In genomic region chrX:7919601-7920383, GRCm38 (mm10) we compare ENCODE assay signal across 9 mouse cellular contexts. TPM values are rescaled to one million over a fixed set of nuclear protein-coding genes. Genes with fewer than 3 reads are reported as not detected.
A peak's percentile ranks its signal among the peaks of the same experiment; 100 is the strongest.
DNase-seq lines count a peak whose midpoint lies in the region; ATAC-seq and TF ChIP-seq lines count a peak whose summit lies in the region.
"Had no signal": no experiment of that assay in that cellular context is flagged by ENCODE, and none has a peak within 500 bp of the region (broad histone marks: within the 10 kb centered on the region; RNA-seq: fewer than 3 reads in every experiment).

Gene Pcsk1n, plus strand, starts transcription at chrX:7919822.

- peaks cover 8% of the 10 kb centered on the region for H3K36me3 ChIP-seq in ES-E14 (ENCODE audit: control insufficient read depth, insufficient read depth, low read length, poor library complexity, severe bottlenecking)
- H3K36me3 ChIP-seq in embryonic facial prominence, embryonic 13.5 days = no peaks in the 10 kb centered on the region
- H3K36me3 ChIP-seq in midbrain, embryonic 12.5 days = no peaks in the 10 kb centered on the region
- H3K36me3 ChIP-seq in stomach, postnatal 0 days (ENCODE audit: control insufficient read depth, insufficient read depth, low read length) = no peaks in the 10 kb centered on the region

- peak within 1 kb of the TSS; percentile 52 for H3K9ac ChIP-seq in ES-E14 (ENCODE audit: insufficient read depth, low read depth, low read length, poor library complexity, severe bottlenecking)
- H3K9ac ChIP-seq in embryonic facial prominence, embryonic 13.5 days = no peak within 1 kb of the TSS
- peak within 1 kb of the TSS; percentile 56 for H3K9ac ChIP-seq in midbrain, embryonic 12.5 days (replicated peaks)
- H3K9ac ChIP-seq in stomach, postnatal 0 days (ENCODE audit: low read length) = no peak within 1 kb of the TSS

- no peak for TF ChIP-seq EP300 in stomach, postnatal 0 days (optimal IDR thresholded peaks at IDR 0.05)

- H3K4me2 ChIP-seq in embryonic facial prominence, embryonic 13.5 days = peak within 1 kb of the TSS; percentile 54
- H3K4me2 ChIP-seq in midbrain, embryonic 12.5 days (replicated peaks) = peak within 1 kb of the TSS; percentile 57
- H3K4me2 ChIP-seq in stomach, postnatal 0 days (replicated peaks; ENCODE audit: low read depth) = no peak within 1 kb of the TSS

- no peaks in the 10 kb centered on the region for H3K9me3 ChIP-seq in ES-E14 (ENCODE audit: control insufficient read depth, insufficient read depth, low read depth, low read length)
- H3K9me3 ChIP-seq in embryonic facial prominence, embryonic 13.5 days = no peaks in the 10 kb centered on the region
- H3K9me3 ChIP-seq in midbrain, embryonic 12.5 days = no peaks in the 10 kb centered on the region
- H3K9me3 ChIP-seq in stomach, postnatal 0 days (ENCODE audit: control insufficient read depth, low read length) = no peaks in the 10 kb centered on the region

- no peak for DNase-seq in ES-E14 (ENCODE audit: low read depth, low spot score)
- DNase-seq in adrenal gland, postnatal 14 days = peak; percentile 53
- DNase-seq in layer of hippocampus, adult 11-12 months (ENCODE audit: low spot score) = peak; percentile 41
- DNase-seq in stomach, postnatal 0 days (ENCODE audit: low spot score) = no peak
- no peak for DNase-seq in gastrocnemius, adult 8-10 months (ENCODE audit: low spot score in 2 of 2)
- no peak for DNase-seq in heart, adult 8-10 months (ENCODE audit: low spot score)

- no peak for TF ChIP-seq CTCF in stomach, postnatal 0 days (IDR thresholded peaks at IDR 0.05; ENCODE audit: low read depth)

- H3K4me1 ChIP-seq in ES-E14 (ENCODE audit: control insufficient read depth in 2 of 2, insufficient read depth in 2 of 2, low read length in 2 of 2, poor library complexity in 1 of 2) = peaks cover 7 to 8% of the 10 kb centered on the region in 2 experiments; a peak in 3 of 4 replicates
- no peaks in the 10 kb centered on the region; the same call in 1 of the 2 replicates for H3K4me1 ChIP-seq in embryonic facial prominence, embryonic 13.5 days
- H3K4me1 ChIP-seq in midbrain, embryonic 12.5 days = 0 out of 2 replicates have a peak, but pooled peaks cover 2% of the 10 kb centered on the region
- no peaks in the 10 kb centered on the region for H3K4me1 ChIP-seq in stomach, postnatal 0 days (replicated peaks; ENCODE audit: control insufficient read depth, insufficient read depth)

- in situ Hi-C loops in ES-E14 (cut with MboI; ENCODE audit: low sequenced_read_pairs in 2 of 2, unreplicated experiment in 2 of 2) = loop anchor here (5.0 to 10.0 kb wide), 2 partner anchors 93 to 95 kb away; partner anchors contain the start of gene Glod5 (in 1 of the 2)

- WGBS in embryonic facial prominence, embryonic 13.5 days = 17% methylated on average over 40 of the region's 40 CpGs
- WGBS in midbrain, embryonic 12.5 days = 18% methylated on average over 39 of the region's 40 CpGs
- 17% methylated on average over 31 of the region's 40 CpGs for WGBS in stomach, postnatal 0 days

- no peak for ATAC-seq in embryonic facial prominence, embryonic 13.5 days (ENCODE audit: insufficient number of reproducible peaks, insufficient read depth, low FRiP score, low TSS enrichment, low read depth)
- peak; percentile 90 for ATAC-seq in midbrain, embryonic 12.5 days (ENCODE audit: low FRiP score, low read depth)
- ATAC-seq in stomach, postnatal 0 days (ENCODE audit: low FRiP score, low TSS enrichment) = no peak

- peaks cover 61% of the 10 kb centered on the region for H3K27me3 ChIP-seq in embryonic facial prominence, embryonic 13.5 days
- H3K27me3 ChIP-seq in midbrain, embryonic 12.5 days = peaks cover 29% of the 10 kb centered on the region
- H3K27me3 ChIP-seq in stomach, postnatal 0 days (ENCODE audit: control insufficient read depth, insufficient read depth, low read length) = no peaks in the 10 kb centered on the region

- peak within 1 kb of the TSS in 1 of 2 experiments; percentile 65; a peak in 2 of 4 replicates for H3K4me3 ChIP-seq in ES-E14 (ENCODE audit: insufficient read depth in 1 of 2, low read depth in 1 of 2, low read length in 2 of 2, poor library complexity in 1 of 2, severe bottlenecking in 1 of 2)
- peak within 1 kb of the TSS; percentile 29 for H3K4me3 ChIP-seq in embryonic facial prominence, embryonic 13.5 days
- H3K4me3 ChIP-seq in midbrain, embryonic 12.5 days = peak within 1 kb of the TSS; percentile 46
- no peak within 1 kb of the TSS for H3K4me3 ChIP-seq in stomach, postnatal 0 days (ENCODE audit: low read depth, low read length)
- H3K4me3 ChIP-seq: megakaryocyte, embryonic 14.5 days had no signal

- H3K27ac ChIP-seq in ES-E14 (ENCODE audit: insufficient read depth, low read depth, low read length, poor library complexity, severe bottlenecking) = no peak within 1 kb of the TSS; the same call in 1 of the 2 replicates
- no peak within 1 kb of the TSS for H3K27ac ChIP-seq in embryonic facial prominence, embryonic 13.5 days
- peak within 1 kb of the TSS; percentile 78 for H3K27ac ChIP-seq in midbrain, embryonic 12.5 days (replicated peaks)
- H3K27ac ChIP-seq in stomach, postnatal 0 days (replicated peaks) = no peak within 1 kb of the TSS

TF ChIP-seq in ES-E14, 5 proteins besides CTCF, POLR2A, EP300 and RAD21:
- TF ChIP-seq CHD2 (IDR thresholded peaks at IDR 0.05; ENCODE audit: low read depth, low read length) (no peak), HCFC1 (IDR thresholded peaks at IDR 0.05; ENCODE audit: borderline replicate concordance, insufficient read depth, low read length) (no peak), ZNF384 (IDR thresholded peaks at IDR 0.05; ENCODE audit: low read depth, low read length) (no peak), MAFK (IDR thresholded peaks at IDR 0.05; ENCODE audit: insufficient read depth, low read depth, low read length) (no peak), ZC3H11A (IDR thresholded peaks at IDR 0.05; ENCODE audit: borderline replicate concordance, low read depth, low read length) (no peak)

RNA-seq across cellular contexts. Expression of gene Pcsk1n, which starts in this region (rescaled TPM):
- 10.5 and 25.2 TPM in 2 replicates for total RNA-seq in ES-E14 (2012; rRNA removed)
- 40.3 and 50.2 TPM in 2 replicates for total RNA-seq in adrenal gland, postnatal 14 days (2021)
- 2.0 and 3.1 TPM in 2 replicates for polyA plus RNA-seq in embryonic facial prominence, embryonic 13.5 days (2015; fragmentation: Nextera tagmentation; extraction: Ambion mirVana)
- 77.5 and 87.2 TPM in 2 replicates for polyA plus RNA-seq in midbrain, embryonic 12.5 days (2016; fragmentation: Nextera tagmentation; extraction: Ambion mirVana)
- polyA plus RNA-seq in stomach, postnatal 0 days (2015; fragmentation: Nextera tagmentation; extraction: Ambion mirVana) = 12.0 and 12.2 TPM in 2 replicates
- total RNA-seq in gastrocnemius, adult 8-10 months (2022) = not detected
- under 1 TPM; 0.11 to 0.20 (median 0.16) TPM for total RNA-seq in heart, adult 8-10 months (2022)

Comparison
In these comparisons a context has a peak if more than half of its experiments do, and no peak if none do; other contexts are left out.
1. DNase-seq: peak in adrenal gland, postnatal 14 days (single experiment) and layer of hippocampus, adult 11-12 months (single experiment); none in ES-E14 (single experiment), stomach, postnatal 0 days (single experiment), gastrocnemius, adult 8-10 months (0 of 2) and heart, adult 8-10 months (single experiment).
2. H3K9ac ChIP-seq: peak in ES-E14 (single experiment) and midbrain, embryonic 12.5 days (single experiment); none in embryonic facial prominence, embryonic 13.5 days (single experiment) and stomach, postnatal 0 days (single experiment).